Comparison of ENCODE assay signal across 8 mouse cellular contexts in genomic region chr4:65496463-65496834, GRCm38 (mm10).
A peak's percentile ranks its signal among the peaks of the same experiment; 100 is the strongest.
DNase-seq lines count a peak whose midpoint lies in the region; ATAC-seq and TF ChIP-seq lines count a peak whose summit lies in the region.

No protein-coding gene starts in this region.

- no peaks in the 10 kb centered on the region for H3K9me3 ChIP-seq in ES-Bruce4 (replicated peaks; ENCODE audit: control insufficient read depth, insufficient read depth, low read length, poor library complexity, severe bottlenecking)
- no peaks in the 10 kb centered on the region for H3K9me3 ChIP-seq in forebrain, embryonic 10.5 days
- no peaks in the 10 kb centered on the region for H3K9me3 ChIP-seq in heart, embryonic 12.5 days (replicated peaks)
- H3K9me3 ChIP-seq in kidney, embryonic 15.5 days (replicated peaks), result no peaks in the 10 kb centered on the region
- no peaks in the 10 kb centered on the region for H3K9me3 ChIP-seq in limb, embryonic 12.5 days
- no peaks in the 10 kb centered on the region for H3K9me3 ChIP-seq in midbrain, embryonic 15.5 days

- no peaks in the 10 kb centered on the region for H3K4me1 ChIP-seq in ES-Bruce4 (ENCODE audit: control insufficient read depth, insufficient read depth, low read length)
- H3K4me1 ChIP-seq in forebrain, embryonic 10.5 days, result peaks cover 11% of the 10 kb centered on the region
- peaks cover 13% of the 10 kb centered on the region for H3K4me1 ChIP-seq in heart, embryonic 12.5 days (replicated peaks)
- peaks cover 10% of the 10 kb centered on the region for H3K4me1 ChIP-seq in kidney, embryonic 15.5 days
- peaks cover 12% of the 10 kb centered on the region for H3K4me1 ChIP-seq in limb, embryonic 12.5 days (replicated peaks)
- H3K4me1 ChIP-seq in midbrain, embryonic 15.5 days, result peaks cover 3% of the 10 kb centered on the region; the same call in 1 of the 2 replicates

- ATAC-seq in heart, embryonic 12.5 days (ENCODE audit: insufficient number of reproducible peaks, low FRiP score), result peak; percentile 88; the same call in 1 of the 2 replicates
- peak; percentile 99 for ATAC-seq in kidney, embryonic 15.5 days (replicated peaks; ENCODE audit: low FRiP score)
- peak; percentile 98 for ATAC-seq in limb, embryonic 12.5 days (ENCODE audit: insufficient number of reproducible peaks, insufficient read depth, low FRiP score, low TSS enrichment, low read depth)
- ATAC-seq in midbrain, embryonic 15.5 days (replicated peaks), result peak; percentile 98

- H3K27ac ChIP-seq in ES-Bruce4 (ENCODE audit: insufficient read depth, low read length), result no peak overlapping the region
- H3K27ac ChIP-seq in forebrain, embryonic 10.5 days, result peak overlapping the region; percentile 54; the same call in 1 of the 2 replicates
- no peak overlapping the region for H3K27ac ChIP-seq in heart, embryonic 12.5 days (ENCODE audit: poor library complexity, severe bottlenecking)
- H3K27ac ChIP-seq in kidney, embryonic 15.5 days, result peak overlapping the region; percentile 29; the same call in 1 of the 2 replicates
- H3K27ac ChIP-seq in limb, embryonic 12.5 days, result no peak overlapping the region
- no peak overlapping the region for H3K27ac ChIP-seq in midbrain, embryonic 15.5 days

- 9% methylated on average over 3 of the region's 3 CpGs for WGBS in forebrain, embryonic 10.5 days
- 4% methylated on average over 3 of the region's 3 CpGs for WGBS in heart, embryonic 12.5 days
- 6% methylated on average over 3 of the region's 3 CpGs for WGBS in kidney, embryonic 15.5 days
- WGBS in limb, embryonic 12.5 days, result 5% methylated on average over 3 of the region's 3 CpGs
- 3% methylated on average over 3 of the region's 3 CpGs for WGBS in midbrain, embryonic 15.5 days

- TF ChIP-seq CTCF in ES-Bruce4 (IDR thresholded peaks at IDR 0.05; ENCODE audit: low read depth, low read length), result peak; percentile 65

- H3K4me3 ChIP-seq in ES-Bruce4 (ENCODE audit: low read depth, low read length), result no peak overlapping the region
- no peak overlapping the region for H3K4me3 ChIP-seq in forebrain, embryonic 10.5 days
- no peak overlapping the region for H3K4me3 ChIP-seq in heart, embryonic 12.5 days
- H3K4me3 ChIP-seq in kidney, embryonic 15.5 days (replicated peaks), result no peak overlapping the region
- H3K4me3 ChIP-seq in limb, embryonic 12.5 days (replicated peaks), result no peak overlapping the region
- H3K4me3 ChIP-seq in midbrain, embryonic 15.5 days, result no peak overlapping the region

- H3K27me3 ChIP-seq in ES-Bruce4 (ENCODE audit: control insufficient read depth, insufficient read depth, low read length, poor library complexity, severe bottlenecking), result no peaks in the 10 kb centered on the region
- H3K27me3 ChIP-seq in forebrain, embryonic 10.5 days (ENCODE audit: poor library complexity, severe bottlenecking), result peaks cover 11% of the 10 kb centered on the region
- no peaks in the 10 kb centered on the region for H3K27me3 ChIP-seq in heart, embryonic 12.5 days (replicated peaks)
- no peaks in the 10 kb centered on the region for H3K27me3 ChIP-seq in kidney, embryonic 15.5 days
- no peaks in the 10 kb centered on the region; the same call in 1 of the 2 replicates for H3K27me3 ChIP-seq in limb, embryonic 12.5 days
- no peaks in the 10 kb centered on the region for H3K27me3 ChIP-seq in midbrain, embryonic 15.5 days (replicated peaks)

- H3K4me2 ChIP-seq in heart, embryonic 12.5 days, result no peak overlapping the region
- H3K4me2 ChIP-seq in kidney, embryonic 15.5 days, result no peak overlapping the region
- no peak overlapping the region for H3K4me2 ChIP-seq in limb, embryonic 12.5 days
- no peak overlapping the region for H3K4me2 ChIP-seq in midbrain, embryonic 15.5 days

- DNase-seq in c-Kit-positive CD71-negative TER-119-negative erythroid progenitor cells, embryonic 14.5 days (ENCODE audit: low read depth), result peak; percentile 32
- DNase-seq in forebrain, embryonic 10.5 days (ENCODE audit: extremely low spot score, low spot score), result peak; percentile 86
- peak; percentile 38 for DNase-seq in telencephalon, adult 2 months (ENCODE audit: low read depth, low spot score)

- no peaks in the 10 kb centered on the region for H3K36me3 ChIP-seq in ES-Bruce4 (ENCODE audit: control insufficient read depth, insufficient read depth, low read length, poor library complexity, severe bottlenecking)
- H3K36me3 ChIP-seq in forebrain, embryonic 10.5 days (replicated peaks), result no peaks in the 10 kb centered on the region
- H3K36me3 ChIP-seq in heart, embryonic 12.5 days, result no peaks in the 10 kb centered on the region
- H3K36me3 ChIP-seq in kidney, embryonic 15.5 days, result no peaks in the 10 kb centered on the region
- no peaks in the 10 kb centered on the region for H3K36me3 ChIP-seq in limb, embryonic 12.5 days
- H3K36me3 ChIP-seq in midbrain, embryonic 15.5 days (replicated peaks), result no peaks in the 10 kb centered on the region

- no peak for TF ChIP-seq EP300 in ES-Bruce4 (IDR thresholded peaks at IDR 0.05; ENCODE audit: insufficient read depth, low read depth, low read length)

- no peak for TF ChIP-seq POLR2A in ES-Bruce4 (IDR thresholded peaks at IDR 0.05; ENCODE audit: insufficient read depth, low read length)

- H3K9ac ChIP-seq in ES-Bruce4 (ENCODE audit: low read depth, poor library complexity, severe bottlenecking), result no peak overlapping the region
- no peak overlapping the region for H3K9ac ChIP-seq in heart, embryonic 12.5 days
- H3K9ac ChIP-seq in kidney, embryonic 15.5 days, result no peak overlapping the region
- no peak overlapping the region for H3K9ac ChIP-seq in limb, embryonic 12.5 days (replicated peaks)
- H3K9ac ChIP-seq in midbrain, embryonic 15.5 days, result no peak overlapping the region

Comparison
In these comparisons a context has a peak if more than half of its experiments do, and no peak if none do; other contexts are left out.
1. H3K27ac ChIP-seq: peak in forebrain, embryonic 10.5 days (single experiment) and kidney, embryonic 15.5 days (single experiment); none in ES-Bruce4 (single experiment), heart, embryonic 12.5 days (single experiment), limb, embryonic 12.5 days (single experiment) and midbrain, embryonic 15.5 days (single experiment).
2. DNase-seq: peak in every context shown above with its lines; median percentile 86 in forebrain, embryonic 10.5 days; 38 in telencephalon, adult 2 months; 32 in c-Kit-positive CD71-negative TER-119-negative erythroid progenitor cells, embryonic 14.5 days.
3. Peak in every context shown above with its lines, with median percentiles within 50 percentile points of each other: ATAC-seq.